Mouse (Mus musculus): ENCODE data around the gene Spata48.

- TF ChIP-seq CTCF (IDR thresholded peaks at IDR 0.05; ENCODE audit: low read depth) (no peak), EP300 (IDR thresholded peaks at IDR 0.05; ENCODE audit: low read depth) (no peak)
Observed at GRCm38 (mm10) chr11:11468924-11469323, 7.0 kb downstream of the Spata48 start.
